Mouse (Mus musculus): ENCODE measurements around the gene Twist2.

DNA sequence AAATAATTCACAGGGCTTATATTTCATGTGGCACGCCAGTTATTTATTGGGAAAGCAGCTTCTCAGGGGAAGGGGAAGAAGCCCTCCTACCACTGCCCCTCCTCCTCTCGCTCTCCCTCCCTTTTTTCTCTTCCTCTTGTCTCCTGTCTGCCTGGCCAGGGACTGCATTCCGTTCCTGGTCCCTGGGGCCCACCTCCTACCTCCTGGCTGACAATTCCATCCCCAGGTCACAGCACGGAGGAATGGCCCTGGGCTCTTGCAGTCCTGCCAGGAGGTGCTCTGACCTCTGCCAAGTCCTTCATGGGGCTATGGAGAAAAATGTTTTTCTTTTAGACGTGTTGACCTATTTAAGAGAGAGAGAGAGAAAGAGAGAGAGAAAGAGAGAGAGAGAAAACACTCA, 77.4 kb downstream of the Twist2 start:
- TF ChIP-seq POLR2A (IDR thresholded peaks at IDR 0.05; ENCODE audit: borderline replicate concordance, control insufficient read depth, low read depth, low read length), result no peak
- TF ChIP-seq CTCF (IDR thresholded peaks at IDR 0.05; ENCODE audit: control insufficient read depth, insufficient read depth, low read length), result no peak

All from bone marrow, adult 2 months (tissue).